Mouse (Mus musculus): ENCODE measurements around the gene Car10. TPM values are rescaled to one million over a fixed set of nuclear protein-coding genes. Genes with fewer than 3 reads are reported as not detected.
"Not testable (repeated sequence)": the region's sequence is repeated elsewhere in the genome, so short reads cannot be mapped to it uniquely, and the experiment has no call there.

Gene Car10
- polyA plus RNA-seq, 1 experiment from 2014 or later, result 0.13 TPM

- no peak for ATAC-seq (ENCODE audit: insufficient read depth, low FRiP score)
- Histone ChIP-seq H3K9me3 (replicated peaks; ENCODE audit: control insufficient read depth, low read length) (no peaks in the 10 kb centered on the region), H3K36me3 (ENCODE audit: control insufficient read depth, insufficient read depth, low read length) (no peaks in the 10 kb centered on the region), H3K9ac (ENCODE audit: low read length) (no peak overlapping the region), H3K4me1 (ENCODE audit: control insufficient read depth, insufficient read depth, low read length) (no peaks in the 10 kb centered on the region), H3K27ac (ENCODE audit: low read length) (no peak overlapping the region), H3K4me3 (replicated peaks; ENCODE audit: low read length) (no peak overlapping the region), H3K27me3 (ENCODE audit: control insufficient read depth, insufficient read depth, low read length) (no peaks in the 10 kb centered on the region), H3K4me2 (ENCODE audit: low read depth, low read length) (no peak overlapping the region)
- WGBS, result 84% methylated on average over 2 of the region's 2 CpGs
Observed at GRCm38 (mm10) chr11:93396356-93396755, 298.5 kb downstream of the Car10 start.

- not testable (repeated sequence) for H3K4me1 ChIP-seq (ENCODE audit: control insufficient read depth, insufficient read depth, low read length); H3K9ac ChIP-seq (ENCODE audit: low read length); H3K27me3 ChIP-seq (ENCODE audit: control insufficient read depth, insufficient read depth, low read length); H3K4me2 ChIP-seq (ENCODE audit: low read depth, low read length); ATAC-seq (ENCODE audit: insufficient read depth, low FRiP score); H3K27ac ChIP-seq (ENCODE audit: low read length); H3K9me3 ChIP-seq (replicated peaks; ENCODE audit: control insufficient read depth, low read length); H3K36me3 ChIP-seq (ENCODE audit: control insufficient read depth, insufficient read depth, low read length); H3K4me3 ChIP-seq (replicated peaks; ENCODE audit: low read length)
- 79% methylated on average over 1 of the region's 1 CpGs for WGBS
Observed at GRCm38 (mm10) chr11:93401167-93401566, 303.3 kb downstream of the Car10 start.

GRCm38 (mm10) chr11:93407981-93408380, 310.2 kb downstream of the Car10 start:
- no peak overlapping the region for H3K9ac ChIP-seq (ENCODE audit: low read length)
- no peaks in the 10 kb centered on the region for H3K4me1 ChIP-seq (ENCODE audit: control insufficient read depth, insufficient read depth, low read length)
- H3K27me3 ChIP-seq (ENCODE audit: control insufficient read depth, insufficient read depth, low read length), result no peaks in the 10 kb centered on the region
- no peaks in the 10 kb centered on the region for H3K9me3 ChIP-seq (replicated peaks; ENCODE audit: control insufficient read depth, low read length)
- H3K27ac ChIP-seq (ENCODE audit: low read length), result no peak overlapping the region
- WGBS, result 83% methylated on average over 5 of the region's 5 CpGs
- no peak overlapping the region for H3K4me3 ChIP-seq (replicated peaks; ENCODE audit: low read length)
- no peak overlapping the region for H3K4me2 ChIP-seq (ENCODE audit: low read depth, low read length)
- ATAC-seq (ENCODE audit: insufficient read depth, low FRiP score), result no peak
- no peaks in the 10 kb centered on the region for H3K36me3 ChIP-seq (ENCODE audit: control insufficient read depth, insufficient read depth, low read length)

GRCm38 (mm10) chr11:93431482-93431881, 333.7 kb downstream of the Car10 start:
- Histone ChIP-seq H3K4me2 (ENCODE audit: low read depth, low read length) (no peak overlapping the region), H3K4me1 (ENCODE audit: control insufficient read depth, insufficient read depth, low read length) (no peaks in the 10 kb centered on the region), H3K36me3 (ENCODE audit: control insufficient read depth, insufficient read depth, low read length) (no peaks in the 10 kb centered on the region), H3K9me3 (replicated peaks; ENCODE audit: control insufficient read depth, low read length) (no peaks in the 10 kb centered on the region), H3K27ac (ENCODE audit: low read length) (no peak overlapping the region), H3K4me3 (replicated peaks; ENCODE audit: low read length) (no peak overlapping the region), H3K9ac (ENCODE audit: low read length) (no peak overlapping the region), H3K27me3 (ENCODE audit: control insufficient read depth, insufficient read depth, low read length) (no peaks in the 10 kb centered on the region)
- ATAC-seq (ENCODE audit: insufficient read depth, low FRiP score), result no peak
- WGBS, result 76% methylated on average over 5 of the region's 5 CpGs

- H3K27me3 ChIP-seq (ENCODE audit: control insufficient read depth, insufficient read depth, low read length), result no peaks in the 10 kb centered on the region
- H3K9me3 ChIP-seq (replicated peaks; ENCODE audit: control insufficient read depth, low read length), result no peaks in the 10 kb centered on the region
- ATAC-seq (ENCODE audit: insufficient read depth, low FRiP score), result no peak
- no peak overlapping the region for H3K9ac ChIP-seq (ENCODE audit: low read length)
- 39% methylated on average over 4 of the region's 4 CpGs for WGBS
- no peaks in the 10 kb centered on the region for H3K36me3 ChIP-seq (ENCODE audit: control insufficient read depth, insufficient read depth, low read length)
- no peak overlapping the region for H3K4me3 ChIP-seq (replicated peaks; ENCODE audit: low read length)
- no peak overlapping the region for H3K27ac ChIP-seq (ENCODE audit: low read length)
- no peaks in the 10 kb centered on the region for H3K4me1 ChIP-seq (ENCODE audit: control insufficient read depth, insufficient read depth, low read length)
- no peak overlapping the region for H3K4me2 ChIP-seq (ENCODE audit: low read depth, low read length)
Observed at GRCm38 (mm10) chr11:93434997-93435915, 337.4 kb downstream of the Car10 start.

- Histone ChIP-seq H3K9me3 (replicated peaks; ENCODE audit: control insufficient read depth, low read length) (no peaks in the 10 kb centered on the region), H3K36me3 (ENCODE audit: control insufficient read depth, insufficient read depth, low read length) (no peaks in the 10 kb centered on the region), H3K27ac (ENCODE audit: low read length) (no peak overlapping the region), H3K4me2 (ENCODE audit: low read depth, low read length) (no peak overlapping the region), H3K9ac (ENCODE audit: low read length) (no peak overlapping the region), H3K4me1 (ENCODE audit: control insufficient read depth, insufficient read depth, low read length) (no peaks in the 10 kb centered on the region), H3K4me3 (replicated peaks; ENCODE audit: low read length) (no peak overlapping the region), H3K27me3 (ENCODE audit: control insufficient read depth, insufficient read depth, low read length) (no peaks in the 10 kb centered on the region)
- ATAC-seq (ENCODE audit: insufficient read depth, low FRiP score), result no peak
- 54% methylated on average over 2 of the region's 2 CpGs for WGBS
Observed at GRCm38 (mm10) chr11:93436892-93437291, 339.1 kb downstream of the Car10 start.

- no peaks in the 10 kb centered on the region for H3K4me1 ChIP-seq (ENCODE audit: control insufficient read depth, insufficient read depth, low read length)
- no peaks in the 10 kb centered on the region for H3K27me3 ChIP-seq (ENCODE audit: control insufficient read depth, insufficient read depth, low read length)
- no peaks in the 10 kb centered on the region for H3K9me3 ChIP-seq (replicated peaks; ENCODE audit: control insufficient read depth, low read length)
- H3K4me2 ChIP-seq (ENCODE audit: low read depth, low read length), result no peak overlapping the region
- no peak overlapping the region for H3K9ac ChIP-seq (ENCODE audit: low read length)
- H3K27ac ChIP-seq (ENCODE audit: low read length), result no peak overlapping the region
- no peak for ATAC-seq (ENCODE audit: insufficient read depth, low FRiP score)
- no peak overlapping the region for H3K4me3 ChIP-seq (replicated peaks; ENCODE audit: low read length)
- H3K36me3 ChIP-seq (ENCODE audit: control insufficient read depth, insufficient read depth, low read length), result no peaks in the 10 kb centered on the region
- 50% methylated on average over 1 of the region's 1 CpGs for WGBS
Observed at GRCm38 (mm10) chr11:93440466-93440865, 342.6 kb downstream of the Car10 start.

- Histone ChIP-seq H3K9ac (ENCODE audit: low read length) (no peak overlapping the region), H3K4me2 (ENCODE audit: low read depth, low read length) (no peak overlapping the region), H3K4me3 (replicated peaks; ENCODE audit: low read length) (no peak overlapping the region), H3K9me3 (replicated peaks; ENCODE audit: control insufficient read depth, low read length) (no peaks in the 10 kb centered on the region), H3K36me3 (ENCODE audit: control insufficient read depth, insufficient read depth, low read length) (no peaks in the 10 kb centered on the region), H3K27ac (ENCODE audit: low read length) (no peak overlapping the region), H3K4me1 (ENCODE audit: control insufficient read depth, insufficient read depth, low read length) (no peaks in the 10 kb centered on the region), H3K27me3 (ENCODE audit: control insufficient read depth, insufficient read depth, low read length) (no peaks in the 10 kb centered on the region)
- 93% methylated on average over 2 of the region's 2 CpGs for WGBS
- no peak for ATAC-seq (ENCODE audit: insufficient read depth, low FRiP score)
Observed at GRCm38 (mm10) chr11:93443777-93444176, 345.9 kb downstream of the Car10 start.

GRCm38 (mm10) chr11:93444741-93445140, 346.9 kb downstream of the Car10 start:
- Histone ChIP-seq H3K27me3 (ENCODE audit: control insufficient read depth, insufficient read depth, low read length) (no peaks in the 10 kb centered on the region), H3K9me3 (replicated peaks; ENCODE audit: control insufficient read depth, low read length) (no peaks in the 10 kb centered on the region), H3K27ac (ENCODE audit: low read length) (no peak overlapping the region), H3K36me3 (ENCODE audit: control insufficient read depth, insufficient read depth, low read length) (no peaks in the 10 kb centered on the region), H3K4me1 (ENCODE audit: control insufficient read depth, insufficient read depth, low read length) (no peaks in the 10 kb centered on the region), H3K9ac (ENCODE audit: low read length) (no peak overlapping the region), H3K4me2 (ENCODE audit: low read depth, low read length) (no peak overlapping the region), H3K4me3 (replicated peaks; ENCODE audit: low read length) (no peak overlapping the region)
- WGBS, result 83% methylated on average over 8 of the region's 8 CpGs
- no peak for ATAC-seq (ENCODE audit: insufficient read depth, low FRiP score)

Measured in stomach, embryonic 16.5 days (tissue).